Mouse (Mus musculus) natural killer cell, adult 2 months (primary cell): Measurements from ENCODE around the gene Hpcal4.

ENCODE experiments used
- DNase-seq, 2 experiments: peaks; one replicate each; pipeline ENCODE4 v3.0.0; 2022; ENCODE audit warnings: low spot score in 2 of 2

The Hpcal4 gene

DNA sequence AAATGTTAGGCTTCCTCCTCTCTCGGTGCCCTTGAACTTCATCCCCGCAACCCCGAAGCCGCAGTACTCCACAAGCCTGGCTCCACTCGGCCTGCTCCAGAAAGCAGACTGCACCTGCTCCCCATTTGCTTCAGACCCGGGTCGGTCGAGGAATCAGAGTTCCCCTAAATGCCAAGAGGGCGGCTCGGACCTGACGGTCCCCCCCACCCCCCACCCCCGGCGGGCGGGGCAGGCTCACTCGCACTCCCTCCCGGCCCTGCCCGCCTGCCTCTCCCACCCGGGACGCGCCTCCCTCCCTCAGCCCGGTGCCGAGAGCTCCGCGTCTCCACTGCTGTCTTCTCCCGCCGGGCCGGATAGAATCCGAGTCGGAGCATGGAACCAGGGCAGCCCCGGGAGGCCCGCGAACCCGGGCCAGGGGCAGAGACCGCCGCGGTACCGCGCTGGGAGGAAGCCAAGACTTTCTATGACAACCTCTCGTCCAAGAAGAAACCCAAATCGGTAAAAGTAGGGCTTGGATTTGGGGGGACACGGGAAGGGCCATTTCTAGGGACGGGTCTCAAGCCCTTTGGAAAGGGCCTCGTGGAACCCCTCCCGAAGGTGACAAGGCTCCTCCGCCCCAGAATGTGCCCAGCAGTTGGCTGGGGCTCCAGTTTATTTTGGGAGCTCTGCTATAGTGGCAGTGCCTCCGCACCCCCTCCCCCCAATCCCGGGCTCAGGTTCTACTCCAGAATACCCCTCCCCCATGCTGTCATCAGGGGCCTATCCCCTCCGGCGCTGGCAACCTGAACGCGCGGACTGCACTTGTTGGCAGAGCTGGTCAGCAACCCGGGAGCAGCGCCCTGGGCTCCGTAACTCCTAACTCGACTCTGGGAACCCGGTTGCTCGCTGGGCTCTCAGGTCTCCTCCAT is 18.4 kb downstream of the Hpcal4 start, which contains the start of gene Nt5c1a:
Gene Nt5c1a (plus strand): TSS at position 319 of the 908 bp plus-strand sequence.
- no peak for DNase-seq

DNA sequence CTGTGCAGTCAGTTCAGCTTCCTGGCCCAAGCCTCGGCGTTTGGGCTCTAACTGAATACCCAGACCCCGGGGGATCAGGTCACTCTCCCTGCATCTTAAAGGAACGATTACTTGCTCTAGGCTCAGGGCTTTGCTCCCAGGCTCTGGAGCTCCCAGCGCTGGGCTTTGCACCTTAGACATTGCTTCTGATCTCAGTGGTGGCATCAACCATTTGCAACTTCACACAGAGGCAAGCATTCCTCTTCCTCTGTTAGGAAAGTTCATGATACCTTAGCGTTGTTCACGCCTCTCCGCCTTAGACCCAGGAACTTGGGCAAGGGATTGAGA is 19.0 kb downstream of the Hpcal4 start:
- no peak for DNase-seq

GRCm38 (mm10) chr4:123207337-123207736 is 24.3 kb downstream of the Hpcal4 start:
- no peak for DNase-seq

- DNase-seq: no peak
Observed at GRCm38 (mm10) chr4:123210996-123211395, 28.0 kb downstream of the Hpcal4 start.

- no peak for DNase-seq
Observed at GRCm38 (mm10) chr4:123211453-123211852, 28.4 kb downstream of the Hpcal4 start.

DNA sequence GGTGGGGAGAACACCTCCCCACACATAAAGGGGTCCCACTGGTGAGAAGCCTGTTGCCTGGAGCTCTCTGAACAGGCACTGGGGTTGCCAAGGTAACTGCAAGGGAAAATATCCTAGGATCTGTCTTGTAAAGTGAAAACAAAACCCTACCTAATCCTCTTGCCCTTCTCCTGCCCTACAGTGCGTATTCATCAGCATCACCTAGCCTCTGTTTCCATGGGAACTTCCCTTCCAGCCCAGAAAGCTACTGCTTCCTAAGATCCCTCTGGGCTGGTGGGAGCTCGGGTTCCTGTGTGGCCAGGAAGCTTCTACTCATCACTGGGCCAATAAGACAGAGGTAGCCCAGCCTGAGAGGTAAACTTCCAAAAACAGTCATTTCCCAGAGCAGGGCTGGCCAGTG is 29.3 kb downstream of the Hpcal4 start:
- no peak for DNase-seq

DNA sequence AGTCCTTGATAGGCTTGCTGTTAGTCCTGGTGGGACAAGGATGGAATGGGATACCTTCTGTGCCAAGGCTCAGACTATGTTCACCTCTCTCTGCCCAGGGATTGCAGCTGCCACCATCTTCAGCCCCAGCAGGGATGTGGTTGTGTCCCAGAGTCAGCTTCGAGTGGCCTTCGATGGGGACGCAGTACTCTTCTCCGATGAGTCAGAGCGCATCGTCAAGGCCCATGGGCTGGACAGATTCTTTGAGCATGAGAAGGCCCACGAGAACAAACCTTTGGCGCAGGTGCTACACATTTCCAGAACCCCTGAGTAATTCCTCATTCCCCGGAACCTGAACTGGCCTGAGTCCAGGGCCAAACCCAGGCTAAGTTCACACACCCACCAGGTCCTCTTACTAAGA is 30.9 kb downstream of the Hpcal4 start:
- DNase-seq: no peak

DNA sequence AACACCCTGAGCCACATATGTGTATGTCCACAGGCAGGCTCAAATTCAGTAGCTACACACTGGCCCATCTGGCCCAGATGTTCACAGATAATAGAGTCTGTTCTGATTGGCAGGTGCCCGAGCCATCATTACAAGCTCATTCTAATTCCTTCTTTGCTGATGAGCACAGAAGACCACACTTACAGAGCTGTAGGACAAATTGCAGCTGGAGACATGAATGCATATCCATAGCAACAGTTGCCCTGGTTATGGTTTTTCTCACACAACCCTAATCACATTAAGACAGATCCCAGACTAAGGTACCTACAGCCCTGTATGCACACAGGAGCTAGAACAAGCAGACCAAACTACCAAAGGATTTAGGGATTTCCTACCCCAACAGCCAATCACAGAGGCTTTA is 32.3 kb downstream of the Hpcal4 start:
- DNase-seq: no peak

DNA sequence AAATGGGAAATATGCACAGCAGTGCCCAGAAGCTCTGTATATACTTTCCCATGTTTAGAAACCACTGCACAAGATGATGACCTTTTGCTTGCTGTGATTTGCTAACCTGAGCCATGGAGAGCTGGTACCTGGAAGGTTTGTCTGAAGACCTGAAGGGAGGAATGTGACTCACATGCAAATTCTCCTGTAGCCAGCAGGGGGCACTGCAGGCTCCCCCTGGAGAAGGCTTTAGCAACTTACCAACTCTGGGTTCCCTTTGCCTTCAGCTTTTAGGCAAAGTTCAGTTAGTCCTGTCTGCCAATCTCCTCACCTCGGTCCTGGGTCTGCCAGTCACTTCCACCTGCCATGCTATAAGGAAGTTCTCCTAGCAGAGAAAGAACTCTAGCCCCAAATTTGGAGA is 33.8 kb downstream of the Hpcal4 start:
- DNase-seq: peak in 1 of 2 experiments; percentile 30

- DNase-seq: peak in 1 of 2 experiments; percentile 40
Observed at GRCm38 (mm10) chr4:123219720-123220357, 36.8 kb downstream of the Hpcal4 start.

DNA sequence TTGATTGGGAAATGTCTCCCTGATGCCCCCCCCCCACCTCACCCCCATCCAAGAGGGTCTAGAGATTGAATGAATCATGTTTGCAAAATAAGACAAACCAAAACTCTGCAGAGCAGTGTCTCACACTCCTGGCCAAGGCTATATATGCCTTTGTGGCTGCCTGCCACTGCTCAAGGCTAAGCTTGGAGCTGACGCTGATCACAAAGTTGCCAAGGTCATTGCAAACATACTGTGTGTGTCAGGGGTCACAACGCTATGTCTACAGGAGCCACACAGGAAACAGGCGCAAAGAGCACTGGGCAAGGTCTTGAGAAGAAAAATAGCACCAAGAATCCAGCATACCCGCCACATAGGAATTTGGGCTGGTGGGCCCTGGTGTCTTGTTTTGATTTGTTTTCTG is 37.6 kb downstream of the Hpcal4 start:
- DNase-seq: no peak

GRCm38 (mm10) chr4:123223309-123223708 is 40.3 kb downstream of the Hpcal4 start:
- peak in 1 of 2 experiments; percentile 21 for DNase-seq

DNA sequence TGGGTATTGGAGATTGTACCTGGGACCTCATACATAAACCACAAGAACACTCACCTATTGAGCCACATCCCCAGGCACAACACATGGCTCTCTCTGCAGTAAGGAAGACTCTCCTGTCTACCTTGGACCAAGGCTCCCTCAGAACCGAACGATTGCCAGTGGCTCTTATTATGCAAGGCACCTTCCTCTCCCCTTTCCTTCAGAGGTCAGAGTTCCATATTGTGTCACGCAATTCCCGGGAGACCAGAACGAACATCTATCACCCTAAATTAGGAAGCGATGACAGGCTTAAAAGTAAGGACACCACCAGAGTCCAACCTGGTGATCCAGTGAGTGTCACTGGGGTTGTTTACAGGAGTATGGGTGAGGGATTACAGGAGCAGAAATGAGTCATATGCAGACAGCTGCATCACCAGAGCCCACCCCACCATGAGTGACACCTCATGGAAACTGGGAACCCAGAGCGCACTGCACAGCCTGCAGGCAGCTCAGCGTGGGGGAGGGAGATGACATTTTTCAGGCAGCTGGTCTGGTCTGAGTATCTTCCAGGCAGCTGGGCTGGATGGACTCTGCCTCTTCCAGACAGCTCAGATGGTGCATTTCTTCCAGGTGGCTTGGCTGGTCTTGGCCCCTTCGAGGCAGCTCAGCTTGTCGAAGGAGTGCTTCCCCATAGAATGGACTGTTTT is 42.8 kb downstream of the Hpcal4 start:
- DNase-seq: no peak

DNA sequence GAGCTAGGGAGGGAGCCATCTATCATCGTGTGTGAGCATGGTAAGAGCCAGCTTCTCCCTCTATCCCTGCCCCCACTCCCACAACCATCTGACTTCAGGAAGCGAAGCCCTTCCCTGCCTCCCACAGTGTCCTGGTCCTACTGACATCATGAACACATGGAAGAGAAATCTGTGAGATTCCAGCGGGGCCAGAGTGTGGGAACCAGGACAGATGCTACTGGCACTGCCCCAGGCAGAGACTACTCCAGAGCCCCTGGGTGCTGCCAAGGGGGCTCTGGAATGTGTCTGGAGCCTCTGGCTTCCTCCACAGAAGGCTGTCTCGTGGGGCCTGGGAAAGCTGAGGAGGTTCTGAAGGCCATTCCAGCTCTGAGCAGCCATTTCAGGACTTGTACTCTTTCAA is 44.7 kb downstream of the Hpcal4 start:
- no peak for DNase-seq

- DNase-seq: no peak
Observed at GRCm38 (mm10) chr4:123228270-123228669, 45.2 kb downstream of the Hpcal4 start.

DNA sequence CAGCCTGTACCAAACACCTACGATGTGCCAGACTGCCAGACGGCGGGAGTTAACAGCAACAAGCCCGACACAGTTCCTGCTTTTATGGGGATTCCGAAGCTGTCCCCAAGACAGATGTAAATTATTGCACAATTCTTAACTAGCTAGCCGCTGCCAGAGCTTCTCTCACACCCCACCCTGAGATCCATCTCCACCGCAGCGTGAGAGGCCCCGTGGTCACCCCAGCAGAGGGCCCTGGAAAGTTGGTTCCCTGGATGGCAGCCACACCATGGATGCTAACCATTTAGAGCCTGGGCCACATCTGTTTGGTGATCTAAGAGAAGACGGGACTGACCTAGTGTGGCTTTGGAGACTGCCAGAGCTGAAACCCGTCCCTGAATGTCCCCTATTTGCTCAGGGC is 46.1 kb downstream of the Hpcal4 start:
- no peak for DNase-seq

- DNase-seq: no peak
Observed at GRCm38 (mm10) chr4:123232841-123233240, 49.8 kb downstream of the Hpcal4 start.

GRCm38 (mm10) chr4:123233492-123234084 is 50.6 kb downstream of the Hpcal4 start, which contains the start of gene Heyl:
TSS of gene Heyl (plus strand) at chr4:123233556.
- peak in 1 of 2 experiments; percentile 29 for DNase-seq

DNA sequence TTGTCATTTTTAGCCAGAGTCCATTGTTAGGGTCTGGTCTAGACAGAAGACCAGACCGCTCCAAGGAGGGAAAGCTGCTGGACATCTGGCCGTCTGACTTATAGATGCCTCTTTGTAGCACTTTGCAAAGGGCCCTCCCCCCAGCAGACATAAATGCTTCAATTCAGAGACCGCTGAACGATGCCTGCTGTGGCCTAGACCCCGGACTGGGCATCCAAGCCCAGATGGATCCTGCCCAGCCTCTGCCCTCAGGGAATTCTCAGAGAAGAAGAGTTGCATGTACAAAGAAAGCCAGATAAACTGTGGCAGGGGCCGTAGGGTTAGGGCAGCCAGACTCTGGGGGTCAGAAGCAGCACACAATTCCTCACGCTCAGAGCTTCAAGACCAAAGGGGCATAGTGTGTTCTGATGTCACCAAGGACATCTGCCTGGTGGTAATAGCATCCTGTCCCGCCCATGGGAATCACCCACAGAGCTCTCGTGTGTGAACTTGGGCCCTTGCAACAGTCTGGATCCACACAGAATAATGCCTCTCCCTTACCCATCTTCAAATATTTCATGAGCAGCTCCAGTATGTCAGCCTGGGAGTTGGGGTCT is 52.9 kb downstream of the Hpcal4 start:
- no peak for DNase-seq

- peak; percentile 12 to 21 for DNase-seq
Observed at GRCm38 (mm10) chr4:123236431-123237031, 53.5 kb downstream of the Hpcal4 start.
